Comparison of ENCODE assay signal across 17 mouse cellular contexts in the genomic region with DNA sequence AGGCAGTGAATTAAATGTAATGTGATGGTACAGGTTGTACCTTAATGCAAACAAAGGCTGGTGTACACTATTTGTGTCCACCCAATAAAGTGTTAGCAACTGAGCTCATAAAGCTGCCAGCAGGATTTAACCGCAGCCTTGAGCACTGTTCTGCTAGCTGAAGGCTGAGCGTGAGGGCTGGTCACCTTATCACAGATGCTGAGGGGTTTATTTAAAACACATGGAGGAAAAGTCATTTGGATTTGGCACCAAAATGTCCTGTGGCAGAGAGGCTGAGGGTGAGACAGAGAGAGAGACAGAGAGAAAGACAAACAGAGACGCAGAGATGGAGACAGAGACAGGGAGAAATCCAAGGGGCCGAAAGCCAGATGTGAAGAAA.
DNase-seq lines count a peak whose midpoint lies in the region; ATAC-seq and TF ChIP-seq lines count a peak whose summit lies in the region.
"Had no signal": no experiment of that assay in that cellular context is flagged by ENCODE, and none has a peak within 500 bp of the region (broad histone marks: within the 10 kb centered on the region; RNA-seq: fewer than 3 reads in every experiment).

No protein-coding gene starts in this region.

- 30% methylated on average over 4 of the region's 4 CpGs for WGBS in kidney, postnatal 0 days
- 37% methylated on average over 4 of the region's 4 CpGs for WGBS in embryonic facial prominence, embryonic 11.5 days
- 50% methylated on average over 4 of the region's 4 CpGs for WGBS in embryonic facial prominence, embryonic 14.5 days
- WGBS in limb, embryonic 14.5 days, result 16% methylated on average over 4 of the region's 4 CpGs

- H3K9ac ChIP-seq in kidney, postnatal 0 days (ENCODE audit: low read depth, low read length), result no peak overlapping the region
- H3K9ac ChIP-seq in embryonic facial prominence, embryonic 11.5 days (replicated peaks; ENCODE audit: low read length), result no peak overlapping the region
- no peak overlapping the region for H3K9ac ChIP-seq in embryonic facial prominence, embryonic 14.5 days (ENCODE audit: low read depth, low read length)
- no peak overlapping the region for H3K9ac ChIP-seq in limb, embryonic 14.5 days (ENCODE audit: low read depth, low read length, severe bottlenecking)
- H3K9ac ChIP-seq: heart, embryonic 13.5 days; hindbrain, embryonic 13.5 days; liver, embryonic 14.5 days; stomach, embryonic 15.5 days had no signal

- H3K4me3 ChIP-seq in kidney, postnatal 0 days (replicated peaks; ENCODE audit: low read depth, low read length), result no peak overlapping the region
- no peak overlapping the region for H3K4me3 ChIP-seq in embryonic facial prominence, embryonic 11.5 days (ENCODE audit: low read depth, low read length)
- no peak overlapping the region for H3K4me3 ChIP-seq in embryonic facial prominence, embryonic 14.5 days (ENCODE audit: low read depth, low read length)
- no peak overlapping the region for H3K4me3 ChIP-seq in limb, embryonic 14.5 days (replicated peaks; ENCODE audit: low read length)
- H3K4me3 ChIP-seq: heart, embryonic 13.5 days; hindbrain, embryonic 13.5 days; left cerebral cortex, adult 2 months; stomach, embryonic 15.5 days had no signal

- H3K27me3 ChIP-seq in kidney, postnatal 0 days (ENCODE audit: insufficient read depth, low read length), result no peaks in the 10 kb centered on the region
- no peaks in the 10 kb centered on the region for H3K27me3 ChIP-seq in embryonic facial prominence, embryonic 11.5 days (ENCODE audit: control insufficient read depth, insufficient read depth, low read length)
- H3K27me3 ChIP-seq in embryonic facial prominence, embryonic 14.5 days (replicated peaks; ENCODE audit: control insufficient read depth, insufficient read depth, low read length), result no peaks in the 10 kb centered on the region; the same call in 1 of the 2 replicates
- no peaks in the 10 kb centered on the region; the same call in 1 of the 2 replicates for H3K27me3 ChIP-seq in limb, embryonic 14.5 days (ENCODE audit: control insufficient read depth, insufficient read depth, low read length)
- H3K27me3 ChIP-seq: stomach, embryonic 15.5 days had no signal

- H3K27ac ChIP-seq in kidney, postnatal 0 days, result no peak overlapping the region
- no peak overlapping the region for H3K27ac ChIP-seq in embryonic facial prominence, embryonic 11.5 days (replicated peaks; ENCODE audit: low read depth, low read length)
- no peak overlapping the region for H3K27ac ChIP-seq in embryonic facial prominence, embryonic 14.5 days (replicated peaks; ENCODE audit: low read depth, low read length)
- no peak overlapping the region for H3K27ac ChIP-seq in limb, embryonic 14.5 days (replicated peaks; ENCODE audit: low read depth, low read length)
- H3K27ac ChIP-seq: heart, embryonic 13.5 days; hindbrain, embryonic 13.5 days; left cerebral cortex, adult 2 months; liver, embryonic 14.5 days; stomach, embryonic 15.5 days had no signal

- no peak for TF ChIP-seq POLR2A in limb, embryonic 14.5 days (IDR thresholded peaks at IDR 0.05; ENCODE audit: borderline replicate concordance, extremely low read depth, insufficient read depth, insufficient read length)

- no peak for TF ChIP-seq CTCF in kidney, postnatal 0 days (IDR thresholded peaks at IDR 0.05; ENCODE audit: low read depth)

- ATAC-seq in kidney, postnatal 0 days (replicated peaks; ENCODE audit: low FRiP score, low read depth), result no peak
- no peak for ATAC-seq in embryonic facial prominence, embryonic 11.5 days (replicated peaks; ENCODE audit: insufficient number of reproducible peaks, low FRiP score, low TSS enrichment, low read depth)
- ATAC-seq in embryonic facial prominence, embryonic 14.5 days (ENCODE audit: low read depth), result no peak
- no peak for ATAC-seq in limb, embryonic 14.5 days (ENCODE audit: low FRiP score, low read depth)

- DNase-seq in kidney, postnatal 0 days (ENCODE audit: low spot score), result peak; percentile 16
- no peak for DNase-seq in kidney, postnatal 36 days
- DNase-seq in embryonic facial prominence, embryonic 11.5 days (ENCODE audit: low spot score), result peak; percentile 41
- no peak for DNase-seq in embryonic facial prominence, embryonic 14.5 days (ENCODE audit: low spot score)
- DNase-seq in limb, embryonic 14.5 days (ENCODE audit: low spot score), result no peak
- no peak for DNase-seq in layer of hippocampus, adult 8-10 months (ENCODE audit: low spot score in 2 of 2)
- DNase-seq in adrenal gland, adult 18-20 months (ENCODE audit: low spot score in 2 of 2), result no peak
- DNase-seq: cerebellum, adult 2 months; cerebellum, postnatal 36 days; gastrocnemius, postnatal 10 days; layer of hippocampus, adult 9-11 months; right cerebral cortex, postnatal 14 days had no signal

- 0 out of 2 replicates have a peak, but pooled peaks cover 4% of the 10 kb centered on the region for H3K4me1 ChIP-seq in kidney, postnatal 0 days (replicated peaks; ENCODE audit: insufficient read depth, low read length)
- no peaks in the 10 kb centered on the region; the same call in none of the 2 replicates for H3K4me1 ChIP-seq in embryonic facial prominence, embryonic 11.5 days (ENCODE audit: control insufficient read depth, insufficient read depth, low read length)
- H3K4me1 ChIP-seq in embryonic facial prominence, embryonic 14.5 days (ENCODE audit: control insufficient read depth, insufficient read depth, low read length), result peaks cover 38% of the 10 kb centered on the region
- peaks cover 51% of the 10 kb centered on the region for H3K4me1 ChIP-seq in limb, embryonic 14.5 days (ENCODE audit: control insufficient read depth, insufficient read depth, low read length)
- H3K4me1 ChIP-seq: stomach, embryonic 15.5 days had no signal

- no peaks in the 10 kb centered on the region for H3K36me3 ChIP-seq in kidney, postnatal 0 days (ENCODE audit: insufficient read depth, low read length)
- H3K36me3 ChIP-seq in embryonic facial prominence, embryonic 11.5 days (replicated peaks; ENCODE audit: control insufficient read depth, insufficient read depth, low read depth, low read length), result no peaks in the 10 kb centered on the region
- no peaks in the 10 kb centered on the region for H3K36me3 ChIP-seq in embryonic facial prominence, embryonic 14.5 days (ENCODE audit: control insufficient read depth, insufficient read depth, low read length)
- H3K36me3 ChIP-seq in limb, embryonic 14.5 days (ENCODE audit: control insufficient read depth, insufficient read depth, low read length), result no peaks in the 10 kb centered on the region
- H3K36me3 ChIP-seq: heart, embryonic 13.5 days; hindbrain, embryonic 13.5 days; stomach, embryonic 15.5 days had no signal

- H3K4me2 ChIP-seq in kidney, postnatal 0 days (ENCODE audit: low read length), result peak overlapping the region; percentile 31; the same call in 1 of the 2 replicates
- H3K4me2 ChIP-seq in embryonic facial prominence, embryonic 11.5 days (ENCODE audit: low read depth, low read length), result no peak overlapping the region
- H3K4me2 ChIP-seq in embryonic facial prominence, embryonic 14.5 days (ENCODE audit: low read depth, low read length), result peak overlapping the region; percentile 12; the same call in 1 of the 2 replicates
- H3K4me2 ChIP-seq in limb, embryonic 14.5 days (replicated peaks; ENCODE audit: low read depth, low read length, severe bottlenecking), result 0 out of 2 replicates have a peak overlapping the region, but pooled peaks have one; percentile 13
- H3K4me2 ChIP-seq: heart, embryonic 13.5 days; stomach, embryonic 15.5 days had no signal

- H3K9me3 ChIP-seq in kidney, postnatal 0 days (replicated peaks; ENCODE audit: low read length), result no peaks in the 10 kb centered on the region
- H3K9me3 ChIP-seq in embryonic facial prominence, embryonic 11.5 days (replicated peaks; ENCODE audit: control insufficient read depth, low read length), result no peaks in the 10 kb centered on the region
- H3K9me3 ChIP-seq in embryonic facial prominence, embryonic 14.5 days (ENCODE audit: control insufficient read depth, low read length), result peaks cover 15% of the 10 kb centered on the region
- no peaks in the 10 kb centered on the region for H3K9me3 ChIP-seq in limb, embryonic 14.5 days (ENCODE audit: control insufficient read depth, low read length)
- H3K9me3 ChIP-seq: stomach, embryonic 15.5 days had no signal

Comparison
In these comparisons a context has a peak if more than half of its experiments do, and no peak if none do; other contexts are left out.
1. DNase-seq: peak in kidney, postnatal 0 days (single experiment) and embryonic facial prominence, embryonic 11.5 days (single experiment); none in kidney, postnatal 36 days (0 of 2), embryonic facial prominence, embryonic 14.5 days (single experiment), limb, embryonic 14.5 days (single experiment), layer of hippocampus, adult 8-10 months (0 of 2) and adrenal gland, adult 18-20 months (0 of 2).